Mouse (Mus musculus) G1E-ER4 (cell line): ENCODE data around the gene Tspan2. TPM values are rescaled to one million over a fixed set of nuclear protein-coding genes. Genes with fewer than 3 reads are reported as not detected.

Experiments
- GATA1 ChIP-seq: IDR thresholded peaks from one replicate; pipeline ENCODE4 v1.8.0; 2012; ENCODE audit warnings: low read length, inconsistent platforms
- polyA plus RNA-seq: library from polyadenylated mRNA; stranded (reverse); fragments of >175 nt; gene quantifications from 2 replicates; pipeline ENCODE4 v1.2.3, GENCODE M21; 2012

The Tspan2 gene
- polyA plus RNA-seq, 1 experiment: not detected

DNA sequence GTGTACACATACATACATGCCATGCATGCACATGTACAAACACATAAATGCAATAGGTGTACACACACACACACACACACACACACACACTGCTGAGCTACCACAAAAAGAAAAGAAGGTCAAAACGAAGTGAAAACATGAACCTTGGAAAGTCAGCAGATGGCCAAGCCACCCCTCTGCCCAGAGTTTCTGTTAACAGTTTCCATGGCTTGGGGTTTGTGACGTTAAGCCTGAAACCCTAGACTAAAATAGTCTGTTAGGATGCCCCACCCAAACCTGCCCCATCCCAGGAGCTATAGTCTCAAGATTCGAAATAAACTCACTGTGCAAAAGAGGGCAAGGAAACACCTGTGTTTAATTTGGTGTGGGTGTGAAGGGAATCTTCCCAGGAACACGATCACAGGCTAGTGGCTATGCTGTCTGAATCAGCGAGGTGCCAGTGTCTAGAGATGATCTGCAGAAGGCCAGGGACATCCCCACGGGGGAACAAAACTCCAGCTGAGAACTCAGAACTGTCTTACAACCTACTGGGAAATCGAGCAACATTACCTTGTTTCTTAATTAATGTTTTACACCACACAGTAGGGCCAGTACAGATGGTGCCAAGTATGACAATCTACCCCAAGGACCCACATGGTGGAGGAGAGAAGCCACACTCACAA lies 9.4 kb upstream of the Tspan2 start:
- TF ChIP-seq GATA1: no peak

DNA sequence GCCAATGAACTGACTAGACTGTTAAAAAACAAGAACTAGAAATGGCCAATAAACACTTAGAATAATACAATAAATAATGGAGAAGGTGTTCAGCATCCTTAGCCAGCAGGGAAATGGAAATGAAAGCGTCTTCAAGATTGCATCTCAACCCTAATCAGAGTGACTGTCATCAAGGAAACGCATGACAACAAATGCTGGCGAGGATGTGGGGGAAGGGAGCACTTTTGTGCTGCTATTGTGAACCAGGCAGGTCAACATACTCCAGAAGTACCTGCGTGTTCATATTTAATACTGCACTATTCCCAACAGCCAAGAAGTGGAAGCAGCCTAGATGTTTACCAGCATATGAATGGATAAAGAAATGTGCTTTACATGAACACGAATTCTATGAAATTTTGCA lies 4.9 kb upstream of the Tspan2 start:
- no peak for TF ChIP-seq GATA1

- TF ChIP-seq GATA1: no peak
These were observed 3.2 kb upstream of the Tspan2 start for GRCm38 (mm10) chr3:102731112-102731511.

DNA sequence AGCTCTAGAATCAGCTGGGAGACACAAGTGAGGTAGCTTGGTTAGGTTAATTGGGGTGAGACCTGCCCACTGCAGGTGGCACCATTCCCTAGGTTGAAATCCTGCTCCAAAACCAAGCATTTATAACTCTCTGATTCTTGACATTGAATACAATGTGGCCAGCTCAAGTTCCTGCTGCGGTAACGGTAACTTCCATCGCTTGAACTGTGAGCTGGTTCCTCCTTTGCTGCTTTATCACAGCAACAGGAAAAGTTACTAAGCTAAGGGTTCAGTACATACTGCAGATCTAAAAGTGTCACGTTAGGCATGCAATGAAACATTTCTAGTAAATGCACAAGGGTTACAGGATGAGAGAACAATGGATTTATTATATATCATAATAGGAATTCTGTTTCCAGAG lies 1.7 kb upstream of the Tspan2 start:
- no peak for TF ChIP-seq GATA1

DNA sequence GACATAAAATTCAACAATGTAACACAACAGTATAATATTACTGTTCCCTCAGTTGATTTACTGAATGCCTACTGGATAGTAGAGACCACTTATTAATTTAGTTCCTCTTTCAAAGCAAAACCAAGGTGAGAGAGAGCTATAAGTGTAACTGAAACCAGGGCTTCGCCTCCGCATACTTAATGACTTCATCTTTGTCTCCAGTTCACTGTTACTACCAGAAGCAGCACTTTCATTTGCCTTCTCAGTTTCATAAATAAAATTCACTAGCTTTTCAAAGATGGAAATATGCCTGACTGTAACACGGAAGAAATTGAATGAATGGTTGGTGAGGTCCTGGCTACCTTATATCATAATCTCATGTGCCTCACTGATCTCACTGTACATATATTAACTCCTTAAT lies 1.3 kb upstream of the Tspan2 start:
- no peak for TF ChIP-seq GATA1

DNA sequence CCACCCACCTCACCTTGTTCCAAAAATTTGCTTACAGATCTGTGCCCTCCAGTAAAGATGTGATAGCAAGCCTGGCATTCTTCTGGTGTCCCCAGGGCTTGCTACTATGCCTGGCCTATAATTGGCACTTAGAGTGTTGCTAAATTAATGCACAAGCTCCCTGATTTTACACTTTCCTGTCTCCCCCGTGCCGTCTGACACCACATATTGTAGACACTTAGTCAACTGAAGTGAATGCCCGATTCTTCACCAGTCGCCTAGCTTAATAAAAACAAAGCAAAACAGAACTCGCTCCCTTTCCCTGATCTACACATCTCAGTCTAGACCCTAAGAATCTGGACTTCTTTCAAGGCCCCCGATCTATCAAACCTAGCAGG lies 405 bp upstream of the Tspan2 start:
- no peak for TF ChIP-seq GATA1

DNA sequence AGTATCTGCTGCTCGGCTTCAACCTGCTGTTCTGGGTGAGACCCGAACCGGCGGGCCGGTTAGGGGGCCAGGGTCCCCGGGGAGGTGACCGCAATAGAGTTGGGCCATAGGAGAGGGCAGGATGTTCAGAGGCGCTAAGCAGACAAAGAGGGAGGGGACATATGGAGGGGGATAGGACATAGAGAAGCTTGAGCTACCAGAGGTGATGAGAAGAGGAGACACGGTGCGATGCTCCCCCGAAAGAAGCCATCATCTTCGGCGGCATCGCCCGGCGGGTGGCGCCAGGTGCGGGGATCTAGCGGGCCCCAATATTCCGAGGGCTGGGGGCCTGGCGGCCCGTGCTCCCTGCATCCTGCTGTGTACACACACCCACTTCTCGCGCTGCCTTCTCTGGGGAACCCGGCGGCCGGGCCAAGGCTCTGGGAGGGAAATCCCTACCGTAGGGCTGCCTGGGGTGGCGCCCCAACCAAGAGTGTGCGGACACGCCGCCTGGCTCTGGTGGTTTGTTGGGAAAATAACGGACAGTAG lies 766 bp downstream of the Tspan2 start:
- no peak for TF ChIP-seq GATA1

GRCm38 (mm10) chr3:102735638-102736037 lies 1.3 kb downstream of the Tspan2 start:
- TF ChIP-seq GATA1: no peak

- TF ChIP-seq GATA1: no peak
These were observed 2.1 kb downstream of the Tspan2 start for GRCm38 (mm10) chr3:102736436-102736835.

DNA sequence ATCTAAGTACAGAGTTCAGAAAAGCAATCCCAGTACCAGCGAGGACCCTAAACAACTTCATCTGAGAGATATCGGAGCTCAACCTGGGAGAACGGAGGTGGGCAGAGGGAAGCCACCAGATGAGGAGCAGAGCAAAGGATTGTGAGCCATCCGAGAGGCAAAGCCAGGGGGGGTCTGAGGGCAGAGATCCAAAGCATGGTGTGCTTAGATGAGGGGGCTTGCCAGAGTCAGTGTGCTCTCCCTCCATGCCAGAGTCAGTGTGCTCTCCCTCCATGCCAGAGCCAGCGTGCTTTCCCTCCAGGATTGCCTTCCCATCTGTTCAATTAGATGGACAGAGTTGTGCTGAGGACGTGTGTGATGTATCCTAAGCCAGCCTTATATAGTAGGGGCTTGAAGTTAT lies 2.8 kb downstream of the Tspan2 start:
- no peak for TF ChIP-seq GATA1

GRCm38 (mm10) chr3:102738161-102738901 lies 4.0 kb downstream of the Tspan2 start:
- no peak for TF ChIP-seq GATA1

- no peak for TF ChIP-seq GATA1
These were observed 4.6 kb downstream of the Tspan2 start for GRCm38 (mm10) chr3:102738926-102739325.

DNA sequence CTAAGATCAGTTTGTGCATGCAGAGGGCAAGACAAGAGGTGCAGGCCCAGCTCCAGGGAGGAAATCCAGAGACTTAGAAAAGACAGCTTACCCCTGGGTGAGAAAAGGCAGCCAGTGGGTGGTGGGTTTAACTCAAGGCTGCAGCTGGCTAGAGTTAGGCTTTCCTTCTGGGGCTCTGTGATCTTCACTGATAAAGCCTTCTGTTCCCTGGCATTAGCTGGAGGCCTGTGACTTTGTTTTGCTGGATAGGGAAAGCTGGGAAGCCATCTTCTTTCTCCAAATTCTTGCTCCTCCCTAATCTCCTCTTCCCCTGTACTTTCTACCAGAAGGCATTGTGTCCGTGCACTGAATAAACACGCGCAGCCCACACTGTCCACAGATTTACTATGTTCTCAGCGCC lies 8.4 kb downstream of the Tspan2 start:
- no peak for TF ChIP-seq GATA1

DNA sequence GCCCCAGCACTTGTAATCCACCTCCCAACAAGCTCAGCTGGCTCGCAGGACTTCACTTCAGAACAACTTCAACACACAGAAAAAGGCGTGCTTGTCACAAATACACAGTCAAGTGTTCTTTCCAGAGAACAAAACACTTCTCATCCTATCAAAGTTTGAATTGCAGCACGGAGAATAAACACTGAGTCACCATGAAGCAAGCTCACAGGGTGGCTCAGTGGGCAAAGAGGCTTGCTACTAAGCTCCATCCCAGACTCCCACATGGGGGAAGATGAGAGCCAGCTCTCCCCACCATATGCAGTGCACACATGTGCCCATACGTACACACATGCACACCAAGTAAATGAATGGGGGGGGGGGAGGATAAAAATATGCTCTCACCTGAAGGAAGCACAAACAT lies 8.9 kb downstream of the Tspan2 start:
- no peak for TF ChIP-seq GATA1

- no peak for TF ChIP-seq GATA1
These were observed 9.6 kb downstream of the Tspan2 start for GRCm38 (mm10) chr3:102743781-102744471.

DNA sequence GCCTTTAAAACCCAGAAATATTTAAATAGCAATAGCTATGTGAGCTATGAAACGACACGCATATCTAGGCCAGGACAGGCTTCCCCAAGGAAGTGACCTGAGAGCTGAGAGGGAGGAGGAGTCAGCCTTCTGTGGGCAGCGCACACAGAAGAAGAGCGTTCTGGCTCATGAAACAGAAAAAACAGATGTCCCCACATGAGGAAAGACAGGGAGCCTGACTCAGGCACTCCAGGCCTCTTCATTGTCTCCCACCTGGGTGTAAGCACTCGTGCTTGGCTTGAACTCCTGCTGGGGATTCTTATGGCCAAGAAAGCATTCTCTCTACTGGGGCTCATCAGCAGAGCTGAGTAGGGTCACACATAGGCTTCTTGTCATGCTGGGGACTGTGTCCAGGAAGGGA lies 10.3 kb downstream of the Tspan2 start:
- TF ChIP-seq GATA1: no peak
